Mouse (Mus musculus) liver, embryonic 11.5 days (tissue): ENCODE results near the gene Psmb6. TPM values are rescaled to one million over a fixed set of nuclear protein-coding genes. Genes with fewer than 3 reads are reported as not detected.

ENCODE experiments used
- ATAC-seq: fragments of 200-750 bp; cut with Nextera tagmentation; replicated peaks from 2 replicates; pipeline ENCODE4 v1.8.0; 2017; ENCODE audit warnings: moderate number of reproducible peaks, mild to moderate bottlenecking, moderate TSS enrichment, moderate library complexity; ENCODE audit not compliant: low FRiP score
- DNase-seq: peaks from one replicate; pipeline ENCODE4 v3.0.0-alpha.2; 2017; ENCODE audit warnings: low spot score
- H3K27ac ChIP-seq: fragments of 300-500 bp; sonication (generic); 2 replicates; pipeline ENCODE4 v1.5.1; 2014; ENCODE audit warnings: mild to moderate bottlenecking, low read depth, low read length, control low read depth
- H3K27me3 ChIP-seq: fragments of 300-500 bp; sonication (generic); replicated peaks from 2 replicates; pipeline ENCODE4 v1.6.1; 2014; ENCODE audit warnings: low read length, mixed read lengths; ENCODE audit not compliant: control insufficient read depth, insufficient read depth
- H3K36me3 ChIP-seq: fragments of 300-500 bp; sonication (generic); 2 replicates; pipeline ENCODE4 v1.6.1; 2014; ENCODE audit warnings: mild to moderate bottlenecking, low read length, moderate library complexity, mixed read lengths; ENCODE audit not compliant: control insufficient read depth, insufficient read depth
- H3K4me1 ChIP-seq: fragments of 300-500 bp; sonication (generic); replicated peaks from 2 replicates; pipeline ENCODE4 v1.6.1; 2014; ENCODE audit warnings: low read length, mixed read lengths; ENCODE audit not compliant: control insufficient read depth, insufficient read depth
- H3K4me2 ChIP-seq: fragments of 300-500 bp; sonication (generic); 2 replicates; pipeline ENCODE4 v1.6.1; 2014; ENCODE audit warnings: mild to moderate bottlenecking, control low read depth, moderate library complexity
- H3K4me3 ChIP-seq: fragments of 300-500 bp; sonication (generic); 2 replicates; pipeline ENCODE4 v1.5.1; 2014; ENCODE audit warnings: low read depth, low read length, control low read depth
- H3K9ac ChIP-seq: fragments of 300-500 bp; sonication (generic); 2 replicates; pipeline ENCODE4 v1.6.1; 2014; ENCODE audit warnings: low read depth, low read length, control low read depth
- H3K9me3 ChIP-seq: fragments of 300-500 bp; sonication (generic); 2 replicates; pipeline ENCODE4 v1.6.1; 2016; ENCODE audit warnings: low read length, inconsistent platforms, mixed read lengths; ENCODE audit not compliant: control insufficient read depth
- WGBS: fragments of 180-500 bp; shearing (Covaris S2); extraction: QIAGEN DNeasy Blood & Tissue Kit; methylation state at CpG from one replicate; pipeline ENCODE4 v1.1.7; 2014; 5-methylcytosine and 5-hydroxymethylcytosine counted together
- polyA plus RNA-seq: library from polyadenylated mRNA; unstranded; fragments of >200 nt; fragmentation: Nextera tagmentation; extraction: Ambion mirVana; gene quantifications from 2 replicates; pipeline ENCODE4 v1.2.1, GENCODE M21; 2014

The Psmb6 gene
- polyA plus RNA-seq, result 619 and 649 TPM in 2 replicates

DNA sequence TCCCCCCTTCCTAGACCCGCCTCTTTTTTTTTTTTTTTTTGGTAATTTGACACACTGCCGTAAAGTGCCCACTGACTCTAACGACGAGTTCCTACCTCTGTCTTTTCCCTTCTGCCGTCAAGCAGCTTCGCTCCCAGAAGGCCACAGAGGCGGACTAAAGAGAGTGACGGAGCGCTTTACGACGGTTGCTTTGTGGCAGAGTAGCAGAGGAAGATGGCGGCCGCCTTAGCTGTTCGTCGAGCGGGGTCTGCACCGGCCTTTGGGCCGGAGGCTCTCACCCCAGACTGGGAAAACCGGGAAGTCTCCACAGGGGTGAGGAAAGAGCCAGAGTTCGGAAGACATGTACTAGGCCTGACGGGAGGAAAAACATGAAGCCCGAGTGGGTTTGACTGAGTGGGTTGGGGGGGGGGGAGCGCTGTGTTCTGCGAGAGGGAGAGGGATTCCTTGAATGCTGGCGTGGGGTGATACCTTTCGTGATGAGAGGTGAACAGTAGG, at the start of gene Psmb6:
Gene Psmb6 (plus strand): TSS at position 184 of the 495 bp plus-strand sequence.
- Histone ChIP-seq H3K4me3 (peak within 1 kb of the TSS; percentile 89), H3K4me1 (peaks cover 14% of the 10 kb centered on the region), H3K9me3 (no peaks in the 10 kb centered on the region), H3K36me3 (peaks cover 10% of the 10 kb centered on the region; the same call in 1 of the 2 replicates), H3K9ac (peak within 1 kb of the TSS; percentile 83), H3K27me3 (peaks cover 5% of the 10 kb centered on the region), H3K4me2 (peak within 1 kb of the TSS; percentile 89), H3K27ac (peak within 1 kb of the TSS; percentile 48; the same call in 1 of the 2 replicates)
- ATAC-seq, result peak; percentile 88
- WGBS, result under 1% methylated on average over 24 of the region's 26 CpGs
- DNase-seq, result peak; percentile 83

DNA sequence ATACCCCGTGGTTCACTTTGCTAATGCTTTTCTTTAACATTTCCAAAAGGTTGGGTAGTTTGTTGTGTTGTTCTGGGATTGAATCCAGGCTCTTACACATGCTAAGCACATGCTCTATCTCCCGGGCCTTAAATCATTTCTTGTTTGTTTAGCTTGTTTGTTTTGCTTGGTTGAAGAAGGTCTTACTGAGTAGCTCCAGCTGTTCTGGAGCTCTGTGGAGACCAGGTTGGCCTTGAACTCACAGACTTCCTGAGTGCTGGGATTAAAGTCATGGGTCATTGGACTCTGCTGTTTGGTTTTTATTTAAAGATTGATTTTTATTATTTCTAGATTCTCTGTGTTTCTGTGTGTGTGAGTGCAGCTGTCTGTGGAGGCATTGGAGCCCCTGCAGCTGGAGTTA, 39.7 kb upstream of the Psmb6 start:
- Histone ChIP-seq H3K9ac (no peak overlapping the region), H3K4me3 (no peak overlapping the region), H3K9me3 (no peaks in the 10 kb centered on the region), H3K36me3 (no peaks in the 10 kb centered on the region), H3K4me1 (no peaks in the 10 kb centered on the region), H3K27ac (no peak overlapping the region), H3K4me2 (no peak overlapping the region), H3K27me3 (no peaks in the 10 kb centered on the region)
- DNase-seq (no peak), ATAC-seq (no peak)
- WGBS, result 58% methylated on average over 2 of the region's 2 CpGs

DNA sequence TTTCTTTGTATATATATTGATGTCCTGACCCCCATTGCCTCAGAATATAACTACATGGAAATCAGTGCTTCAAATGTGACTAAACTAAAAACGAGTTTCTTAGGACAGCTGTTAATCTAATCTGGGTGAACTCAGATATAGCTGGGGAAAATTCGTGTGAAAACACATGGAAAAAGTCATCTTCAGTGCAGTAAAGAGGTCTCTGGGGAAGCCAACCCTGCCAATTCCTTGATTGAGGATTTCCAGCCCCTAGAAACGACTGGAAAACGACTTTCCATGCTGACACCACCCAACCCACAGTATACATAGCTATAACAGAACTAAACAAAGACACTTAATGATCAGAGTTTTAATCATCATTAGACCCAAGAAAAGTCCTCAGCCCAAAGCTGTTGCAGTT, 37.4 kb upstream of the Psmb6 start:
- no peaks in the 10 kb centered on the region for H3K36me3 ChIP-seq
- 42% methylated on average over 4 of the region's 4 CpGs for WGBS
- ATAC-seq, result no peak

DNA sequence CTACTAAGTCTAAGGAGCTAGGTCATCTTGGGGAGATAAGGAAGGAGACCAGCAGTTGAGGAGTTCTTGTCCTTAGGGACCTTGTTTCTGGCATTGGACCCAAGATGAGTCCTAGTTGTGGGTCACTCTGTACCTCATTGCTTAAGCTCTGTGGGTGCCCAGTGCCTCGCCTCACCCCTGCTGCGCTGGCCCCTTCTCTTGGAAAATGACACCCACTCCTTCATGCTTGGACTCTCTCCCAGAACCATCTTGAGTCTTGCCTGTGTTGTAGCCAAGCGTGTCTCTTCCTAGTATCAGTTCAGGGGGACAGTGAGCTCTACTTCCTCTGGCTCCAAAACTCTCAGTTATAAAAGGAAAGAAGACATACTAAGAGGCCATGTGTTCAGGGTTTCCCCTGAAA, 36.0 kb upstream of the Psmb6 start:
- no peaks in the 10 kb centered on the region for H3K9me3 ChIP-seq
- no peaks in the 10 kb centered on the region for H3K4me1 ChIP-seq
- no peak overlapping the region for H3K4me3 ChIP-seq
- no peaks in the 10 kb centered on the region for H3K36me3 ChIP-seq
- DNase-seq (no peak), ATAC-seq (no peak)
- H3K27ac ChIP-seq, result no peak overlapping the region
- WGBS, result 80% methylated on average over 3 of the region's 3 CpGs
- H3K9ac ChIP-seq, result no peak overlapping the region
- no peak overlapping the region for H3K4me2 ChIP-seq
- no peaks in the 10 kb centered on the region for H3K27me3 ChIP-seq

More for the DNA sequence above, 37.4 kb upstream of the Psmb6 start:
- Histone ChIP-seq H3K9me3 (no peaks in the 10 kb centered on the region), H3K27ac (no peak overlapping the region), H3K4me2 (no peak overlapping the region), H3K9ac (no peak overlapping the region), H3K4me3 (no peak overlapping the region), H3K4me1 (no peaks in the 10 kb centered on the region), H3K27me3 (no peaks in the 10 kb centered on the region)
- no peak for DNase-seq

DNA sequence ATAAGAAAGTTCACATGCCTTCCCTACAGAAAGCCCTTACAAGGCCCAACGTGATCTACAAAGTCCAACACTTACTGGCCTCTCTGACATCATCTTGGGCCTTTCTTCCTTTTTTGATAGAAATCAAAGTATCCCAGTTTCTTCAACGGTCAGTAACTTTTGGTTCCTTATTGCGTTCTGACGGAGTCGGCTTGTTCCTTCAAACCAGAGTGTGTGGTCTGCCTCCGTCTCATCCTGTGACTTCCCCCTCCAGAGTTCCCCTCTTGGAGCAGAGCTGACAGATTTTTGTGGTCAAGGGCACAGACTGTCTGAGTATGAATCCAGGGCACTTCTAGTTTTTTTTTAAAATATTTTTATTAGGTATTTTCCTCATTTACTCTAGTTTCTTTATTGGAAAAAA, 35.5 kb upstream of the Psmb6 start:
- ATAC-seq (no peak), DNase-seq (no peak)
- Histone ChIP-seq H3K9ac (no peak overlapping the region), H3K4me1 (no peaks in the 10 kb centered on the region), H3K36me3 (no peaks in the 10 kb centered on the region), H3K27me3 (no peaks in the 10 kb centered on the region), H3K9me3 (no peaks in the 10 kb centered on the region), H3K4me2 (no peak overlapping the region), H3K4me3 (no peak overlapping the region), H3K27ac (no peak overlapping the region)
- WGBS, result 44% methylated on average over 6 of the region's 6 CpGs

DNA sequence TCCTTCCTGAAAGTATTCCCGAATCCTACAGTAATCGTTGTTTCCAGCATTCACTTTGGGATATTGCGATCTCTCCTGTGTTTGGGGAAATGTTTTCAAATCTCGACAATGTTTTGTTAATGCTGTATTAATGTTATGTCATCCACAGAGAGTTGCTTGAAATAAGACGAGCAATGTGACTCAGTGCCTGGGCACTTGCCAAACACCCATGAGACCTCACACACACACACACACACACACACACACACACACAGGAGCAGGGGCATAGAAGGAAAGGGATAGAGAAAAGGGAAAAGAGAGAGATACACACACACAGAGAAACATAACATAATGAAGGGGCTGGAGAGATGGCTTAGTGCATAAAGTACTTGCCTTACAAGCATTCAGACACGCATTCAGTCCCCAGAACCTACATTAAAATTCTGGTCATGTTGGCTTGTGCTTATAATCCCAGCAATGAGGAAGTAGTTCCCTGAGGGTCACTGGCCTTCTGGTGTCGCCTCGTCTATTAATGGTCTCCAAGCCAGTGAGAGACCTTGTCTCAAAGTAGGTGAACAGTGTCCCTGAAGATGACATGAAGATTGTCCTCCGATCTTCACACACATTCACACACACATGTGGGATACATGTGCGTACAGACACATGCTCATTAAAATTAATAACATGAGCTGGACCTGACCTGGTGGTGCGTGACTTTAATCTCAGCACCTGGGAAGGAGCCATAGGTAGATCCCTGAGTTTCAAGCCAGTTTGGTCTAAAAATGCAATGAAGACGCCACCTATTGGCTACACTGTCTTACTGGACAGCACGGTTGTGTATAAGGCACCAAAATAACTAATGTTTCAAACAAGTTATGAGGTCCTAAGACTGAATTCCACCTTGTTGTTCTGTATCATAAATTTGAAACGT, 25.3 kb upstream of the Psmb6 start:
- Histone ChIP-seq H3K9ac (no peak overlapping the region), H3K27me3 (no peaks in the 10 kb centered on the region), H3K36me3 (no peaks in the 10 kb centered on the region), H3K4me2 (no peak overlapping the region), H3K27ac (no peak overlapping the region), H3K4me1 (peaks cover 3% of the 10 kb centered on the region), H3K9me3 (no peaks in the 10 kb centered on the region), H3K4me3 (no peak overlapping the region)
- DNase-seq, result no peak
- ATAC-seq, result no peak
- WGBS, result 73% methylated on average over 14 of the region's 14 CpGs

DNA sequence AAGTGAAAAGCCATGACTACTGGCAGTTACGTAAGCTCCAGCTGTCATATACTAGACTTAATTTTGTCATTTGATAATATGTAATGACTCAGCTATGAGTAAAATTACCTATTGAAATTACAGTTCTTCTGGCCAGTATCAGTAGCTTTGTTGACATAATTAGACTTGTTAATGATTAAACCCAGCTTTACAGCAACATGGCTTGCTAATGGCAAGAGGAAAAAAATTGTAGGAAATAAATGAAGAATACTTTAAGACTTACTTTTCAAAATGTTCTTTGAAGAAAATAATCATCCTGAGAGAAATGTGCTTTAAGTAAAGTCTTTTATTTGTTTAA, 24.7 kb upstream of the Psmb6 start:
- DNase-seq (no peak), ATAC-seq (no peak)
- no peak overlapping the region for H3K4me3 ChIP-seq
- peaks cover 8% of the 10 kb centered on the region for H3K4me1 ChIP-seq
- 96% methylated on average over 1 of the region's 1 CpGs for WGBS
- H3K4me2 ChIP-seq, result no peak overlapping the region
- H3K36me3 ChIP-seq, result no peaks in the 10 kb centered on the region
- H3K9me3 ChIP-seq, result no peaks in the 10 kb centered on the region
- no peak overlapping the region for H3K9ac ChIP-seq
- no peaks in the 10 kb centered on the region for H3K27me3 ChIP-seq
- no peak overlapping the region for H3K27ac ChIP-seq

DNA sequence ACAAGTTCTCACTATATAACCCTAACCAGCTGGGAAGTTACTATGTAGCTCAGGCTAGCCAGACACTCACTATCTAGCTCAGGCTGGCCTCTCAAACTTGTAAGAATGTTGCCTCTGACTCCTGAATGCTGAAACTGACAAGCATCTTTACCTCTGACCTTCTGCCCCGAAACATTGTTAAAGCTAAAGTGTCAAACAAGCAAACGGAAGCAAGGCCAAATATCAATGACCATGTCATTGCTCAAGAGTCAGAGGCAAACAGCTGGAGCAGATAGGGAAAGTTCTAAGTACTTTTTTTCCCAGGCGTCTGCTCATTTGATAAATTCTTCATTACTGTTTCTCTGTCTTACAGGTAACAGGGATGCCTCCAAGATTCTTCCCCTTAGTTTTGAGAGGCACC, 23.1 kb upstream of the Psmb6 start:
- H3K4me2 ChIP-seq, result no peak overlapping the region
- no peak for ATAC-seq
- H3K4me3 ChIP-seq, result no peak overlapping the region
- H3K9me3 ChIP-seq, result no peaks in the 10 kb centered on the region
- DNase-seq, result no peak
- H3K36me3 ChIP-seq, result no peaks in the 10 kb centered on the region
- no peak overlapping the region for H3K27ac ChIP-seq
- peaks cover 8% of the 10 kb centered on the region for H3K4me1 ChIP-seq
- H3K9ac ChIP-seq, result no peak overlapping the region
- no peaks in the 10 kb centered on the region for H3K27me3 ChIP-seq
- WGBS, result 54% methylated on average over 3 of the region's 3 CpGs

DNA sequence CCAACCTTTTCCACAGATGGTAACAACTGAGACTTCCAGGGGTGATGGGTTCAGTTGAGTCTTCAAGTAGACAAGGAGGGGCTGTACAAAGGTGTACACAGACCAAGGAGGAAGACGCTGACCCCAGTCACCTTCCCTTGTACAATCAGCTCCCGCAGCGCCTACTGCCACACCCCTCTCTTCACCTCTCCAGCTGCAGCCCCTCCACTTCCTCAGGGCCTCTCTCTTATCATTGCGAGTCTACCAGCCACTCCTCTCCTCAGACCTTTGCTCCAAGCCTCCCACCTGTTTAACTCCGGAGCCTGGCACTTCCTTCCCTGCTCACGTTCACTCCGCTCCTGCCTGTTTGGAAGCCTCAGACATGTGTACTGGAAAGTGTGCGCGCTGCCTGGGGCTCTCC, 20.2 kb upstream of the Psmb6 start, which contains the start of gene Tm4sf5:
Gene Tm4sf5 (plus strand): TSS at position 275 of the 400 bp plus-strand sequence.
- Histone ChIP-seq H3K36me3 (no peaks in the 10 kb centered on the region), H3K4me3 (no peak within 1 kb of the TSS; the same call in 1 of the 2 replicates), H3K4me2 (peak within 1 kb of the TSS; percentile 10; the same call in 1 of the 2 replicates), H3K27ac (no peak within 1 kb of the TSS), H3K9me3 (no peaks in the 10 kb centered on the region), H3K27me3 (no peaks in the 10 kb centered on the region), H3K4me1 (peaks cover 8% of the 10 kb centered on the region), H3K9ac (no peak within 1 kb of the TSS)
- DNase-seq (no peak), ATAC-seq (no peak)
- 36% methylated on average over 9 of the region's 9 CpGs for WGBS
